Mouse (Mus musculus) MEL (cell line): ENCODE measurements at regions not wholly inside any gene's neighbourhood (a gene's known extent, or its start where the extent isn't known, plus 50 kb on each side); places are given as distances from the start of the nearest gene placed in this dataset.

ENCODE experiments used
- DNase-seq: peaks from one replicate; pipeline ENCODE4 v3.0.0; 2011; ENCODE audit warnings: low read depth, low spot score
- H3K27ac ChIP-seq: 2 replicates; pipeline ENCODE4 v1.5.1; 2012; ENCODE audit warnings: low read depth, mild to moderate bottlenecking, control low read depth, low read length, moderate library complexity; ENCODE audit not compliant: control insufficient read depth
- H3K27me3 ChIP-seq, 2 experiments: fragments of 150-350 bp in 1 of 2; sonication (generic) in 1 of 2; 2 replicates each; pipeline ENCODE4 v1.6.1; 2012; ENCODE audit warnings: low read length in 2 of 2, mild to moderate bottlenecking in 2 of 2, improper control_type of control experiment in 1 of 2, moderate library complexity in 1 of 2; ENCODE audit not compliant: insufficient read depth in 2 of 2, control insufficient read depth in 1 of 2
- H3K36me3 ChIP-seq, 2 experiments: 2 replicates each; pipeline ENCODE4 v1.6.1; 2012 to 2014; ENCODE audit warnings: low read length in 2 of 2, improper control_type of control experiment in 1 of 2, inconsistent platforms in 1 of 2, mild to moderate bottlenecking in 1 of 2; ENCODE audit not compliant: insufficient read depth in 2 of 2, control insufficient read depth in 1 of 2
- H3K4me1 ChIP-seq, 2 experiments: fragments of 150-350 bp in 1 of 2; sonication (generic) in 1 of 2; 2 replicates each; pipeline ENCODE4 v1.6.1; 2012; ENCODE audit warnings: low read length in 2 of 2, improper control_type of control experiment in 1 of 2, mild to moderate bottlenecking in 1 of 2; ENCODE audit not compliant: insufficient read depth in 2 of 2, control insufficient read depth in 1 of 2
- H3K4me3 ChIP-seq, 2 experiments: fragments of 150-350 bp in 1 of 2; sonication (generic) in 1 of 2; 2 replicates each; pipeline ENCODE4 v1.5.1; 2012; ENCODE audit warnings: low read depth in 2 of 2, low read length in 2 of 2, mild to moderate bottlenecking in 2 of 2, moderate library complexity in 2 of 2, control low read depth in 1 of 2, improper control_type of control experiment in 1 of 2; ENCODE audit not compliant: control insufficient read depth in 1 of 2, insufficient read depth in 1 of 2
- H3K79me2 ChIP-seq: 2 replicates; pipeline ENCODE4 v1.6.1; 2012; ENCODE audit warnings: mild to moderate bottlenecking, low read length, moderate library complexity; ENCODE audit not compliant: control insufficient read depth, poor library complexity, insufficient read depth
- H3K9ac ChIP-seq: 2 replicates; pipeline ENCODE4 v1.6.1; 2012; ENCODE audit warnings: low read depth, mild to moderate bottlenecking, control low read depth, low read length, moderate library complexity; ENCODE audit not compliant: control insufficient read depth, poor library complexity, severe bottlenecking
- H3K9me3 ChIP-seq: fragments of 150-350 bp; sonication (generic); replicated peaks from 2 replicates; pipeline ENCODE4 v1.6.1; 2012; ENCODE audit warnings: mild to moderate bottlenecking, low read length, improper control_type of control experiment, moderate library complexity; ENCODE audit not compliant: insufficient read depth
- CHD1 ChIP-seq: IDR thresholded peaks from 2 replicates; pipeline ENCODE4 v1.6.1; 2012; ENCODE audit warnings: low read depth, mild to moderate bottlenecking, inconsistent platforms, low read length, improper control_type of control experiment
- CHD2 ChIP-seq: IDR thresholded peaks from 2 replicates; pipeline ENCODE4 v1.6.1; 2011; ENCODE audit warnings: low read length, improper control_type of control experiment
- CTCF ChIP-seq, 3 experiments: IDR thresholded peaks in 2 of 3; conservative IDR thresholded peaks in 1 of 3; 2 replicates each; pipeline ENCODE4 v1.5.1; 2011 to 2012; ENCODE audit warnings: low read length in 3 of 3, low read depth in 2 of 3, mild to moderate bottlenecking in 2 of 3, improper control_type of control experiment in 1 of 3, inconsistent platforms in 1 of 3, mixed read lengths in 1 of 3, moderate library complexity in 1 of 3; ENCODE audit not compliant: control insufficient read depth in 1 of 3, insufficient read depth in 1 of 3, poor library complexity in 1 of 3, severe bottlenecking in 1 of 3
- E2F4 ChIP-seq: IDR thresholded peaks from 2 replicates; pipeline ENCODE4 v1.6.1; 2011; ENCODE audit warnings: low read depth, low read length, improper control_type of control experiment, borderline replicate concordance
- ELF1 ChIP-seq: IDR thresholded peaks from 2 replicates; pipeline ENCODE4 v1.6.1; 2014; ENCODE audit warnings: low read depth, mild to moderate bottlenecking, inconsistent platforms, low read length, improper control_type of control experiment, moderate library complexity
- EP300 ChIP-seq, 2 experiments: IDR thresholded peaks; 2 replicates each; pipeline ENCODE4 v1.6.1; 2011; ENCODE audit warnings: improper control_type of control experiment in 2 of 2, low read length in 2 of 2, low read depth in 1 of 2, mild to moderate bottlenecking in 1 of 2
- ETS1 ChIP-seq: IDR thresholded peaks from 2 replicates; pipeline ENCODE4 v1.6.1; 2012; ENCODE audit warnings: low read depth, mild to moderate bottlenecking, inconsistent platforms, low read length, improper control_type of control experiment, moderate library complexity
- GABPA ChIP-seq: IDR thresholded peaks from 2 replicates; pipeline ENCODE4 v1.6.1; 2012; ENCODE audit warnings: low read depth, mild to moderate bottlenecking, inconsistent platforms, low read length, improper control_type of control experiment, moderate library complexity
- MAFK ChIP-seq: IDR thresholded peaks from 2 replicates; pipeline ENCODE4 v1.6.1; 2011; ENCODE audit warnings: low read depth, mild to moderate bottlenecking, low read length, improper control_type of control experiment, borderline replicate concordance
- MEF2A ChIP-seq: IDR thresholded peaks from 2 replicates; pipeline ENCODE4 v1.6.1; 2014; ENCODE audit warnings: low read depth, mild to moderate bottlenecking, inconsistent platforms, low read length, improper control_type of control experiment; ENCODE audit not compliant: poor library complexity, insufficient replicate concordance, severe bottlenecking; ENCODE audit errors: extremely low read depth
- MXI1 ChIP-seq: IDR thresholded peaks from 2 replicates; pipeline ENCODE4 v1.6.1; 2011; ENCODE audit warnings: mild to moderate bottlenecking, low read depth, low read length, improper control_type of control experiment
- MYC ChIP-seq: IDR thresholded peaks from 2 replicates; pipeline ENCODE4 v1.6.1; 2011; ENCODE audit warnings: low read depth, mild to moderate bottlenecking, low read length, improper control_type of control experiment, moderate library complexity
- NELFE ChIP-seq: IDR thresholded peaks from 2 replicates; pipeline ENCODE4 v1.6.1; 2011; ENCODE audit warnings: low read depth, low read length, improper control_type of control experiment
- NRF1 ChIP-seq: IDR thresholded peaks from 2 replicates; pipeline ENCODE4 v1.6.1; 2014; ENCODE audit warnings: low read depth, mild to moderate bottlenecking, inconsistent platforms, low read length, improper control_type of control experiment, moderate library complexity; ENCODE audit not compliant: poor library complexity, insufficient read depth, severe bottlenecking
- POLR2A ChIP-seq, 2 experiments: IDR thresholded peaks; 2 replicates each; pipeline ENCODE4 v1.6.1; 2011 to 2012; ENCODE audit warnings: low read length in 2 of 2, mild to moderate bottlenecking in 2 of 2, control low read depth in 1 of 2, improper control_type of control experiment in 1 of 2, low read depth in 1 of 2, moderate library complexity in 1 of 2; ENCODE audit not compliant: control insufficient read depth in 1 of 2, insufficient read depth in 1 of 2, poor library complexity in 1 of 2
- POLR2AphosphoS2 ChIP-seq: IDR thresholded peaks from 2 replicates; pipeline ENCODE4 v1.6.1; 2011; ENCODE audit warnings: low read length, improper control_type of control experiment
- RAD21 ChIP-seq: IDR thresholded peaks from 2 replicates; pipeline ENCODE4 v1.6.1; 2011; ENCODE audit warnings: mild to moderate bottlenecking, low read depth, low read length, improper control_type of control experiment
- RCOR1 ChIP-seq: IDR thresholded peaks from 2 replicates; pipeline ENCODE4 v1.6.1; 2012; ENCODE audit warnings: low read depth, mild to moderate bottlenecking, inconsistent platforms, low read length, improper control_type of control experiment
- SIN3A ChIP-seq: IDR thresholded peaks from 2 replicates; pipeline ENCODE4 v1.6.1; 2012; ENCODE audit warnings: low read length, improper control_type of control experiment, inconsistent platforms
- TAL1 ChIP-seq: IDR thresholded peaks from 2 replicates; pipeline ENCODE4 v1.6.1; 2012; ENCODE audit warnings: mild to moderate bottlenecking, inconsistent platforms, low read length, moderate library complexity, mixed read lengths
- TBP ChIP-seq: IDR thresholded peaks from 2 replicates; pipeline ENCODE4 v1.8.0; 2011; ENCODE audit warnings: low read depth, low read length, improper control_type of control experiment
- USF1 ChIP-seq: IDR thresholded peaks from 2 replicates; pipeline ENCODE4 v1.6.1; 2014; ENCODE audit warnings: low read depth, mild to moderate bottlenecking, inconsistent platforms, low read length, improper control_type of control experiment, moderate library complexity
- USF2 ChIP-seq, 2 experiments: IDR thresholded peaks; 2 replicates each; pipeline ENCODE4 v1.6.1; 2011 to 2012; ENCODE audit warnings: improper control_type of control experiment in 2 of 2, low read length in 2 of 2, borderline replicate concordance in 1 of 2, inconsistent platforms in 1 of 2, low read depth in 1 of 2, mild to moderate bottlenecking in 1 of 2; ENCODE audit not compliant: insufficient read depth in 1 of 2
- ZC3H11A ChIP-seq: IDR thresholded peaks from 2 replicates; pipeline ENCODE4 v1.6.1; 2012; ENCODE audit warnings: low read depth, mild to moderate bottlenecking, inconsistent platforms, low read length, improper control_type of control experiment
- ZMIZ1 ChIP-seq: IDR thresholded peaks from 2 replicates; pipeline ENCODE4 v1.6.1; 2012; ENCODE audit warnings: low read depth, mild to moderate bottlenecking, inconsistent platforms, low read length, improper control_type of control experiment, moderate library complexity
- ZNF384 ChIP-seq: IDR thresholded peaks from 2 replicates; pipeline ENCODE4 v1.6.1; 2012; ENCODE audit warnings: low read depth, mild to moderate bottlenecking, inconsistent platforms, low read length, improper control_type of control experiment

- TF ChIP-seq TAL1: no peak
- no peak for TF ChIP-seq E2F4
- TF ChIP-seq SIN3A: no peak
Measured at GRCm38 (mm10) chr3:70224846-70225245, 217.4 kb downstream of the Otol1 start (continued).

- H3K79me2 ChIP-seq: no peaks in the 10 kb centered on the region
- H3K9ac ChIP-seq: no peak overlapping the region
- TF ChIP-seq SIN3A: no peak
- no peak for TF ChIP-seq MEF2A
- TF ChIP-seq ETS1: no peak
- TF ChIP-seq EP300 (IDR thresholded peaks at IDR 0.05; ENCODE audit: low read depth in 1 of 2, low read length in 2 of 2): no peak
- TF ChIP-seq ZMIZ1: no peak
- no peak for TF ChIP-seq MAFK
- no peak for TF ChIP-seq NRF1
- TF ChIP-seq MXI1: no peak
- no peak for TF ChIP-seq ZNF384
- TF ChIP-seq, all 39 proteins: peak for 0
Measured at GRCm38 (mm10) chr3:70227165-70227564, 219.8 kb downstream of the Otol1 start.

GRCm38 (mm10) chr3:70248655-70249054, 241.2 kb downstream of the Otol1 start:
- H3K79me2 ChIP-seq: no peaks in the 10 kb centered on the region
- no peak for DNase-seq
- no peak overlapping the region for H3K4me3 ChIP-seq
- no peaks in the 10 kb centered on the region for H3K4me1 ChIP-seq
- H3K9ac ChIP-seq: no peak overlapping the region
- H3K27ac ChIP-seq: no peak overlapping the region
- no peaks in the 10 kb centered on the region for H3K27me3 ChIP-seq
- no peaks in the 10 kb centered on the region for H3K36me3 ChIP-seq
- H3K9me3 ChIP-seq: no peaks in the 10 kb centered on the region
- no peak for TF ChIP-seq MYC
- TF ChIP-seq USF2 (IDR thresholded peaks at IDR 0.05; ENCODE audit: borderline replicate concordance in 1 of 2, insufficient read depth in 1 of 2, low read depth in 1 of 2, low read length in 2 of 2): no peak
- TF ChIP-seq USF1: no peak
- no peak for TF ChIP-seq MXI1
- TF ChIP-seq TBP: no peak
- TF ChIP-seq ZC3H11A: no peak
- no peak for TF ChIP-seq MAFK
- no peak for TF ChIP-seq EP300 (IDR thresholded peaks at IDR 0.05; ENCODE audit: low read depth in 1 of 2, low read length in 2 of 2)
- no peak for TF ChIP-seq CHD1
- TF ChIP-seq CTCF (IDR thresholded peaks at IDR 0.05 in 2 of 3, conservative IDR thresholded peaks at IDR 0.05 in 1 of 3; ENCODE audit: control insufficient read depth in 1 of 3, insufficient read depth in 1 of 3, low read depth in 2 of 3, low read length in 3 of 3, poor library complexity in 1 of 3, severe bottlenecking in 1 of 3): no peak
- TF ChIP-seq POLR2A (IDR thresholded peaks at IDR 0.05; ENCODE audit: control insufficient read depth in 1 of 2, insufficient read depth in 1 of 2, low read depth in 1 of 2, low read length in 2 of 2, poor library complexity in 1 of 2): no peak
- TF ChIP-seq POLR2AphosphoS2: no peak
- no peak for TF ChIP-seq ETS1
- TF ChIP-seq GABPA: no peak
- no peak for TF ChIP-seq ELF1
- TF ChIP-seq CHD2: no peak
- no peak for TF ChIP-seq SIN3A
- no peak for TF ChIP-seq RAD21
- no peak for TF ChIP-seq NELFE
- no peak for TF ChIP-seq RCOR1

More at GRCm38 (mm10) chr3:70227165-70227564, 219.8 kb downstream of the Otol1 start:
- no peak overlapping the region for H3K27ac ChIP-seq
- H3K4me3 ChIP-seq: no peak overlapping the region
- H3K4me1 ChIP-seq: no peaks in the 10 kb centered on the region
- no peaks in the 10 kb centered on the region for H3K9me3 ChIP-seq
- no peaks in the 10 kb centered on the region for H3K27me3 ChIP-seq
- H3K36me3 ChIP-seq: no peaks in the 10 kb centered on the region
- DNase-seq: no peak
